Mouse (Mus musculus) C2C12 (cell line): ENCODE measurements around the gene Ptpn14.

ENCODE experiments used
- CTCF ChIP-seq: IDR thresholded peaks from one replicate; pipeline ENCODE4 v1.5.1; 2011; ENCODE audit not compliant: control insufficient read depth, insufficient read depth, insufficient read length
- FOSL1 ChIP-seq: IDR thresholded peaks from one replicate; pipeline ENCODE4 v1.8.0; 2011; ENCODE audit warnings: mild to moderate bottlenecking, low read length; ENCODE audit not compliant: poor library complexity, insufficient read depth, severe bottlenecking
- MAX ChIP-seq: IDR thresholded peaks from one replicate; pipeline ENCODE4 v1.6.1; 2011; ENCODE audit warnings: mild to moderate bottlenecking, control low read depth
- MYOG ChIP-seq: IDR thresholded peaks from one replicate; pipeline ENCODE4 v1.6.1; 2011; ENCODE audit not compliant: control insufficient read depth, insufficient read length; ENCODE audit errors: extremely low read depth

DNA sequence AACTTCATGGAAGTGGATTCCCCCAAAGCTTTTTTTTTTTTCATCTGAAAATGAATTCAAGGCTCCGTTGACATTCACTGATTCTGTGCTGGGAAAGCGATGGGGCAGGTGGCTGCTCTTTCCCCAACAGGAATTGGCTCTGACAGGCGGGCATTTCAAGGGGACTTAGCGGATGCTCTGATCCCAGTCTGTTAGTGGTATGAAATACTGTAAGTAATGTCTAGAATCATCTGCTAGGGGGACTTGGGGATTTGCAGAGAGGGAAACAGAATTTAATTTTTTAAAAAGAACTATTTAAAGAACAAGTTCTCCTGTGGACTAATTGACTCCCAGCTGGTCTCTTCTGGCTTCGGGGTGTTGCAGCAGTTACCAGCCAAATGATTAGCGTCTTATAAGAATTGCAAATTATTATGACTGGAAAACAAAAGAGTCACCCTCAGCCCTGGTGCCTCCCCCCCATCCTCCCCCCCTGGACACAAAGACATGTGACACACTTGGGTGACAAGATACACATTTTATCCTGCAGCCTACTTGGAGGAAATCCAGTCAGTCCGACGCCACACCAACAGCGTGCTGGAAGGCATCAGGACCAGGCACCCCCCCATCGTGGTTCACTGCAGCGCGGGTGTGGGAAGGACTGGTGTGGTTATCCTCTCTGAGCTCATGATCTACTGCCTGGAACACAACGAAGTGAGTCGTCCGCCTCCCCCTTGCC, 136.9 kb downstream of the Ptpn14 start:
- TF ChIP-seq CTCF (no peak), FOSL1 (no peak), MAX (no peak), MYOG (no peak)
